Mouse (Mus musculus) brain, embryonic 14.5 days (tissue): ENCODE results near the gene Pum1.

Source experiments
- CTCF ChIP-seq: fragments of 200-500 bp; IDR thresholded peaks from 2 replicates; pipeline ENCODE4 v1.5.1; 2012; ENCODE audit warnings: inconsistent platforms, mild to moderate bottlenecking, moderate library complexity, borderline replicate concordance; ENCODE audit not compliant: insufficient read depth, insufficient read length; ENCODE audit errors: extremely low read depth
- POLR2A ChIP-seq: fragments of 200-500 bp; IDR thresholded peaks from 2 replicates; pipeline ENCODE4 v1.6.1; 2012; ENCODE audit warnings: mild to moderate bottlenecking, inconsistent platforms, borderline replicate concordance; ENCODE audit not compliant: poor library complexity, insufficient read depth, insufficient read length, severe bottlenecking; ENCODE audit errors: extremely low read depth

DNA sequence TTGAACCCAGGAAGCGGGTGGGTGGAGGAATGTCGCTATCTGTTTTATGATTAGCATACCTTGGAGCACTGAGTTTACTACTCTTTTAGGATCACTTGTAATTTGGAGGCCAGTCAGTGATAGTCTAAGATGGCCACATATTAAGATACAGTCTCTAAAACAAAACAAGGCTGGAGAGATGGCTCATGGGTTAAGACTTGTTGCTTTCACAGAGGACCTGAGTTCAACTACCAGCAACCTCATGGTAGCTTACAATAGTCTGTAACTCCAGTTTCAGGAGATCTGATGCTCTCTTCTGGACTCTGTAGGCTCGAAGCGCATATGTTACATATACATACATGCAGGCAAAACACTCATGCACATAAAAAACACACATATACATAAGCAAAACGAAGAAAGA is 20.7 kb upstream of the Pum1 start:
- TF ChIP-seq CTCF (no peak), POLR2A (no peak)
